In genomic region chr17:25272326-25272725, GRCm38 (mm10) we compare ENCODE assay signal across 7 mouse cellular contexts. TPM values are rescaled to one million over a fixed set of nuclear protein-coding genes. Genes with fewer than 3 reads are reported as not detected.
DNase-seq lines count a peak whose midpoint lies in the region; ATAC-seq lines count a peak whose summit lies in the region.

No protein-coding gene starts in this region.

- no peaks in the 10 kb centered on the region for H3K27me3 ChIP-seq in kidney, embryonic 16.5 days (ENCODE audit: insufficient read depth, low read length)

- H3K9me3 ChIP-seq in kidney, embryonic 16.5 days (ENCODE audit: low read length) = no peaks in the 10 kb centered on the region

- 1% methylated on average over 10 of the region's 10 CpGs for WGBS in kidney, embryonic 16.5 days

- peaks cover 30% of the 10 kb centered on the region for H3K4me1 ChIP-seq in kidney, embryonic 16.5 days (ENCODE audit: insufficient read depth, low read length)

- H3K36me3 ChIP-seq in kidney, embryonic 16.5 days (ENCODE audit: insufficient read depth, low read length) = peaks cover 29% of the 10 kb centered on the region

- peak; percentile 56 for DNase-seq in 416B (ENCODE audit: low read depth)
- DNase-seq in CD4-positive helper T cell, adult 2 months (ENCODE audit: low read depth, low spot score) = peak; percentile 37
- DNase-seq in lung, postnatal 4 days = peak; percentile 41 to 60
- no peak for DNase-seq in ovary, postnatal 36 days (ENCODE audit: low spot score)
- no peak for DNase-seq in urinary bladder, postnatal 10 days (ENCODE audit: low spot score)

- H3K27ac ChIP-seq in kidney, embryonic 16.5 days (ENCODE audit: low read length) = peak overlapping the region; percentile 100

- H3K4me2 ChIP-seq in kidney, embryonic 16.5 days (replicated peaks; ENCODE audit: low read depth, low read length) = peak overlapping the region; percentile 100

- peak; percentile 60 for ATAC-seq in erythroid progenitor cell, adult 5-6 weeks (replicated peaks; ENCODE audit: low FRiP score, poor library complexity, severe bottlenecking)
- ATAC-seq in kidney, embryonic 16.5 days (ENCODE audit: low FRiP score, low TSS enrichment) = no peak

- H3K9ac ChIP-seq in kidney, embryonic 16.5 days (replicated peaks; ENCODE audit: low read length) = peak overlapping the region; percentile 99

- H3K4me3 ChIP-seq in kidney, embryonic 16.5 days (ENCODE audit: low read length) = peak overlapping the region; percentile 100

RNA-seq across cellular contexts. Expression of gene Ube2i, which starts 2.1 kb away (rescaled TPM):
- total RNA-seq in erythroid progenitor cell, adult 5-6 weeks (2015; ENCODE audit: low replicate concordance) = 197 and 220 TPM in 2 replicates
- total RNA-seq in erythroid progenitor cell, adult 5-6 weeks (2017; ENCODE audit: low replicate concordance) = 152 and 166 TPM in 2 replicates
- polyA plus RNA-seq in kidney, embryonic 16.5 days (2015; fragmentation: Nextera tagmentation; extraction: Ambion mirVana) = 611 and 640 TPM in 2 replicates

RNA-seq across cellular contexts. Expression of gene Baiap3, which starts 16.2 kb away (rescaled TPM):
- not detected in 2 replicates for total RNA-seq in erythroid progenitor cell, adult 5-6 weeks (2015; ENCODE audit: low replicate concordance)
- total RNA-seq in erythroid progenitor cell, adult 5-6 weeks (2017; ENCODE audit: low replicate concordance) = not detected in 2 replicates
- 2.0 and 2.3 TPM in 2 replicates for polyA plus RNA-seq in kidney, embryonic 16.5 days (2015; fragmentation: Nextera tagmentation; extraction: Ambion mirVana)

RNA-seq across cellular contexts. Expression of gene Prss34, which starts 25.9 kb away (rescaled TPM):
- total RNA-seq in erythroid progenitor cell, adult 5-6 weeks (2015; ENCODE audit: low replicate concordance) = 101 and 104 TPM in 2 replicates
- total RNA-seq in erythroid progenitor cell, adult 5-6 weeks (2017; ENCODE audit: low replicate concordance) = 38.0 and 42.1 TPM in 2 replicates
- polyA plus RNA-seq in kidney, embryonic 16.5 days (2015; fragmentation: Nextera tagmentation; extraction: Ambion mirVana) = 0.30 TPM in 1 of 2 replicates, not detected in the other

RNA-seq across cellular contexts. Expression of gene Tsr3, which starts 32.4 kb away (rescaled TPM):
- 2.9 TPM in 1 of 2 replicates, not detected in the other for total RNA-seq in erythroid progenitor cell, adult 5-6 weeks (2015; ENCODE audit: low replicate concordance)
- 3.1 and 6.5 TPM in 2 replicates for total RNA-seq in erythroid progenitor cell, adult 5-6 weeks (2017; ENCODE audit: low replicate concordance)
- polyA plus RNA-seq in kidney, embryonic 16.5 days (2015; fragmentation: Nextera tagmentation; extraction: Ambion mirVana) = 49.7 and 51.6 TPM in 2 replicates

RNA-seq across cellular contexts. Expression of gene Gnptg, which starts 32.4 kb away (rescaled TPM):
- 10.5 and 13.8 TPM in 2 replicates for total RNA-seq in erythroid progenitor cell, adult 5-6 weeks (2015; ENCODE audit: low replicate concordance)
- 5.8 and 8.4 TPM in 2 replicates for total RNA-seq in erythroid progenitor cell, adult 5-6 weeks (2017; ENCODE audit: low replicate concordance)
- 51.2 and 56.6 TPM in 2 replicates for polyA plus RNA-seq in kidney, embryonic 16.5 days (2015; fragmentation: Nextera tagmentation; extraction: Ambion mirVana)

Comparison
In these comparisons a context has a peak if more than half of its experiments do, and no peak if none do; other contexts are left out.
1. DNase-seq: peak in 416B (single experiment), CD4-positive helper T cell, adult 2 months (single experiment) and lung, postnatal 4 days (2 of 2); none in ovary, postnatal 36 days (single experiment) and urinary bladder, postnatal 10 days (single experiment).